Mouse (Mus musculus) olfactory bulb, adult 2 months (tissue): ENCODE measurements at regions not wholly inside any gene's neighbourhood (a gene's known extent, or its start where the extent isn't known, plus 50 kb on each side); places are given as distances from the start of the nearest gene placed in this dataset.

Experiments used
- H3K27ac ChIP-seq: fragments of 200-500 bp; 2 replicates; pipeline ENCODE4 v1.5.1; 2012; ENCODE audit warnings: low read depth, low read length; ENCODE audit not compliant: insufficient read depth
- H3K4me1 ChIP-seq: fragments of 200-500 bp; 2 replicates; pipeline ENCODE4 v1.6.1; 2012; ENCODE audit warnings: low read length; ENCODE audit not compliant: control insufficient read depth, insufficient read depth
- H3K4me3 ChIP-seq: fragments of 200-500 bp; 2 replicates; pipeline ENCODE4 v1.5.1; 2012; ENCODE audit warnings: mild to moderate bottlenecking, low read depth, low read length, moderate library complexity; ENCODE audit not compliant: insufficient read depth
- CTCF ChIP-seq: fragments of 200-500 bp; IDR thresholded peaks from 2 replicates; pipeline ENCODE4 v1.5.1; 2012; ENCODE audit warnings: low read depth, mild to moderate bottlenecking, low read length, moderate library complexity; ENCODE audit not compliant: insufficient read depth
- POLR2A ChIP-seq: fragments of 200-500 bp; IDR thresholded peaks from 2 replicates; pipeline ENCODE4 v1.6.1; 2012; ENCODE audit warnings: mild to moderate bottlenecking, low read depth, low read length, moderate library complexity; ENCODE audit not compliant: insufficient read depth
- WGBS: fragments of 180-500 bp; shearing (Covaris S2); methylation state at CpG from one replicate; pipeline ENCODE4 v1.1.7; 2018; 5-methylcytosine and 5-hydroxymethylcytosine counted together

DNA sequence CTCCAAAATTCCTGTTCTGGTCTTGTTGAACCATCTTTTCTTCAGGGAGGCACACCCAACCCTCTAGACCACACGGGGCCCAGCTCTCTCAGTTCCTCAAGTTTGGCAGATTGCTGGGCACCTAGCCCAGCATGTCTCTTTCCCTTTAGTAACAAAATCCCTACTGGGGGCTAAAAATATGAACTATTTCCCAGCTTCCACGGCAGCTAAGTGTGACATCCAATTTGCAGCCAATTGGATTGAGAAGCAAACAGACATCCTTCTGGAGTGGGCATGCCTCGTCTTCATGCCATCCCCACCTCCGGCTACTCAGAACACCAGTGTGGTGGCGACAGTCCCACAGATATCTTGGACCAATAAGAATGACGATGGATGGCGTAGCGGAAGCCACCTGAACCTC, 240.1 kb downstream of the Mroh4 start:
- 89% methylated on average over 8 of the region's 8 CpGs for WGBS
- no peak overlapping the region for H3K4me3 ChIP-seq
- TF ChIP-seq CTCF (no peak), POLR2A (no peak)
- H3K27ac ChIP-seq = no peak overlapping the region
- H3K4me1 ChIP-seq = 0 out of 2 replicates have a peak, but pooled peaks cover 2% of the 10 kb centered on the region

DNA sequence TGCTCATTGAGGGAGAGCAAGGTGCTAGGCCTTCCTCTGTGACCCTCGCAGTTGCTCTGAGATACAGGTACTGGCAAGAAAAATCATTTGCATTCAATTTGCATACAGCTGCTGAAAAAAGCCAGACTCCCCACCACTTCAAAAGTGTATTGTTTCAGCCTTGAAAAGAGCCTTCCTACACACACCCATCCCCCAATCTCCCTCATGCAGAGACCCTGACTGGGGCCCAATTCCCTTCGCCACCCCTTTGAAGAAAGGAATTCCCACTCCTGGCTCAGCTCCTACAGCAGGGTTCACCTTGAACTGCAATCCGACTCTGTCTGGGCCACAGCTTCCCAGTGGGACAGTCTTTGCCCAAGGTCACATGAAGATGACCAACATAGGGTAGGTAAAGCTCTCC, 248.6 kb downstream of the Mroh4 start:
- Histone ChIP-seq H3K4me3 (no peak overlapping the region), H3K4me1 (0 out of 2 replicates have a peak, but pooled peaks cover 2% of the 10 kb centered on the region), H3K27ac (no peak overlapping the region)
- no peak for TF ChIP-seq CTCF
- TF ChIP-seq POLR2A = no peak
- 67% methylated on average over 3 of the region's 3 CpGs for WGBS

DNA sequence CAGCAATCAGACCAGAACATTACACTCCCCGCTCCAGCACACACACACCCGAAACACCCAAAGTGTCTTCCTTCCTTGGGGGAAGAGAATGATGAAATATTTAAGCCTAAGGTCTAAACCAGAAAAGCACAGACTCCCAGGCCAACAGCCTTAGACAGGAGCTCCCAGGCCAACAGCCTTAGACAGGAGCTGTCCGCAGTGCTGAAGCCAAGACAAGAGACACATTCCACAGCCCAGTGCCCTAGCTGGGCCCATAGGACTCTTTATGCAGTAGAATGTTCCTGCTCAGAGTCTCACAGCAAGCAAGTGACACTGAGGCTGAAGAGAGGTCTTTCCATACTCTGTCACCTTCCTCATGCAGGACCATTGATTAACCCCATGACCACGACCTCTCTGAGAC, 253.6 kb downstream of the Mroh4 start:
- H3K4me3 ChIP-seq = no peak overlapping the region
- H3K27ac ChIP-seq = no peak overlapping the region
- WGBS = 86% methylated on average over 4 of the region's 4 CpGs
- TF ChIP-seq CTCF (no peak), POLR2A (no peak)
- H3K4me1 ChIP-seq = peaks cover 3% of the 10 kb centered on the region; the same call in 1 of the 2 replicates

DNA sequence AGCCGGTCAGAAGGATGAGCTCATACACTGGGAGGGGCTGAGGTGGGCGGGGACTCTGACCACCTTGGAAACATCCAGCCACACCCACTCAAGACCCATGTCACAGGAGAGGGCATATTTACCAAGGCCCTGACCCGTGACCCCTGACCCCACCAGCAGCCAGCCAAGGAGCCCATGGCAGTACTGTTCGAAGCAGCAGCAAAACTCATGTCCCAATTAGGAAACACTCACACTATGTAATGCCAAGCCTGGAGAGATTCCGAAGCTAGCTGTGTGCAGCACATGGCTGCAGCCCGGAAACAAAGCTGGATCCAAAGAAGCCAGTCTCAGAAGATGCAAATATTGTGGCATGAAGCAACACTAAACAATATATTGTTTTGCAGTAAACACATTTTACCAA, 256.8 kb downstream of the Mroh4 start:
- no peak overlapping the region for H3K4me3 ChIP-seq
- no peak for TF ChIP-seq POLR2A
- TF ChIP-seq CTCF = no peak
- no peak overlapping the region for H3K27ac ChIP-seq
- WGBS = 79% methylated on average over 6 of the region's 6 CpGs
- H3K4me1 ChIP-seq = peaks cover 3% of the 10 kb centered on the region; the same call in 1 of the 2 replicates

DNA sequence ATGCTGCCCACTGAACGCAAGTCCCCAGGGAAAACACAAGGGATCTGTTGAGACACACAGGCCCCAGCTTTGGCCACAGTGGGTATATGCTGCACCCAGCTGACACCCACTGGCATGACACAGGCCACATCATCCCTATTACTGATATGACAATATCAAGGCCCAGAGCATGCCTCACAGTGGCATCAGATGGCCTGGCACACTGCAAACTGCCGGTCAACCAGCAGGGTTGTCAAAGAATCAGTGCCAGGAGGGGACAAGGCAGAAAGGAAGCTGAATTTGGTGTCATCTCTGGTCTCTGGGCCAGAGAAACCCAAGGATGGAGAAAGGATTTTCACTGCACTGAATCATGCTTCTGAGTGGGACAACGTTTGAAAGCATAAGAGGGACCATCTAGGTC, 266.7 kb downstream of the Mroh4 start:
- Histone ChIP-seq H3K27ac (no peak overlapping the region), H3K4me1 (no peaks in the 10 kb centered on the region), H3K4me3 (no peak overlapping the region)
- TF ChIP-seq CTCF (no peak), POLR2A (no peak)
- 74% methylated on average over 3 of the region's 3 CpGs for WGBS

DNA sequence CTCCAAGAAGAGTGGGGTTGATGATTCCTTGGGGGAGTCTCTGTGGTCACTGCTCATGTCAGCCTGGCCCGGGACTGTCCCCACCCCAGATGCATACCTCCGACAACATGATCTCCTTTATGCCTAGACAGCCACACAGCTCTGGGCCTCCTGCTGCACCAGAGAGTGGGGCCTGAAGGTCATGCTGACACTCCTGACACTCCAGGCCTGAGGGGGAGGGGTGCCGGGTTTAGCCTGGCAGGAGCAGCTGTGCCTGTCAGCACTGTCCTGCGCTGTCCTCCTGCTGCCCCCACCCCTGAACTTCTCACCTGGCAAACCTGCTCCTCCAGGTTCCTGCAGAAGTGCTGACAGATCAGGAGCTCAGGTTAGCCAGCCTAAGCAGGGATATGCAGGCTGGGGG, 288.2 kb downstream of the Mroh4 start:
- WGBS = 81% methylated on average over 4 of the region's 4 CpGs
- H3K4me3 ChIP-seq = no peak overlapping the region
- H3K4me1 ChIP-seq = peaks cover 4% of the 10 kb centered on the region
- TF ChIP-seq CTCF (no peak), POLR2A (no peak)
- no peak overlapping the region for H3K27ac ChIP-seq

DNA sequence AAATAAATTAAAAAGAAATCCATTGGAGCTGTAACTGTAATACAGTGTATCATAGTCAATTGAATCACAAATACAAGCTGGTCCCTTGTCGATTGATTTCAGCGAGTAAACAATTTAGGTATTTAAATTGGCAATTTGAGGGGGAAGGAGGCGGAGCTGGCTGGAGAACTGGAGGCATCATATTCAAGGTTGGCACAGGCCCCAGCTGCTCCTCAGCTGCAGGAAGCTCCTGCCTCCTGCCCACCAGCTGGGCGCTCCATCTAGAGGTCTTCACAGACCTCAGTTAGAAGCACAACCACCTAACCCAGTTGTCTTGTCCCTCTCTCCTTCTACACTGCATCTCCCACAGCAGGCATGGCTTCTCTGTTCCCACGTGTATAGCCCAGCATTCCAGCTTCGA, 292.6 kb downstream of the Mroh4 start:
- Histone ChIP-seq H3K4me3 (no peak overlapping the region), H3K4me1 (peaks cover 6% of the 10 kb centered on the region), H3K27ac (no peak overlapping the region)
- 56% methylated on average over 6 of the region's 6 CpGs for WGBS
- TF ChIP-seq CTCF (no peak), POLR2A (no peak)

DNA sequence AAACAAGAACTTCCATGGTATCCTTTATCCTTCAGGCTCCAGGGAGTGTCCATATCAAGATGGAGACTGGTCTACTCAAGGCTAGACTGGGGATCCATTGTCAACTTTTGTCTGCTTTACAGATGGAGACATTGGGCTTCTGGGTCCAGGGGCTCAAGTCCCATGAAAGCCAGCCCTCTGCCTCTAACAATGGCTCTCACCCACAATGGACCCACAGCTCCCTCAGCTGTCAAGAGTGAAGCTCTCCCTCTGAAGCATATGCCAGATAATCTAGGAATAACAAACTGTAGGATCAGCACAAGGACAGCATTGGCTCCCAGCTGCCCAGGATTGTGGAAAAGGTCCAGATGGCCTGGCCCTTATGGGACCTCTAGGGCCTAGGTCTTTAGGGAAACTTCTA, 302.3 kb downstream of the Mroh4 start:
- TF ChIP-seq CTCF (no peak), POLR2A (no peak)
- H3K4me3 ChIP-seq = no peak overlapping the region
- H3K4me1 ChIP-seq = peaks cover 29% of the 10 kb centered on the region
- H3K27ac ChIP-seq = no peak overlapping the region

DNA sequence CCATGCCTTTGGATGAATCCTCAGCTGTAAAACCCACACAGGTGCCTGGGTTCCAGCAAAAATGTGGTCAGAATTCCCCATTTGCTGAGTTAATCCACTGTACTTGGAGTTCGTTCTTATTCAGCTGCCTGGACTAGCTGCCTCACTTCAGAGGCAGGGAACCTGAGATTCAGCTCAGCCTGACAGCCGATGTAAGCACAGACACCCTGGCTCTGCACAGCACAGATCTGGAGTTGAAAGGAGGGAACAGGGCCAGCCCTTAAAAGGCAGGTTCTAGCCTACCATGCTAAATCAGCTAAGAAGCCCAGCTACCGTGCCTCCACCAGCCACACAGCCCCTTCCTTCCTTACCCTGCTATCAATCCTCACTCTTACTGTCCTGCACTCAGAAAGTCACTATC, 306.0 kb downstream of the Mroh4 start:
- TF ChIP-seq CTCF (no peak), POLR2A (no peak)
- Histone ChIP-seq H3K27ac (0 out of 2 replicates have a peak overlapping the region, but pooled peaks have one; percentile 8), H3K4me3 (no peak overlapping the region), H3K4me1 (peaks cover 53% of the 10 kb centered on the region)
- 53% methylated on average over 3 of the region's 3 CpGs for WGBS

DNA sequence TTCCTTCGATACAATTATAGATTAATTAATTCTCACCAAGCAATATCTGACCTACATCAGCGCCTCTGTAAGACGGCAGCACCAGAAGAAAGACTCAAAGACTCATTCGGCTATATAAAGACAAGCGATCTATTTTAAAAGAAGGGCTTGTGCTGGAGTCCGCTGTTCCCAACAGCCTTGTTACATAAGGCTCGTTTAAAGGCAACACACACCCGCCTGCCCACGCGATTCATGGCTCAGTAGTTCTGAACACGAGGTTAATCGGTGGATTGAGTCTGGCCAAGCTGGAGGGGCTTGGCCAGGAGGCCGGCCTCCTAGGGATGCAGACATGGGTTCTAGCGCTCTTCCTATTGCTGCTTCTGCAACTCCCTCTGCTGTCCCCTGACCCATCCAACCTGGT, 306.9 kb downstream of the Mroh4 start:
- Histone ChIP-seq H3K4me3 (no peak overlapping the region), H3K27ac (peak overlapping the region; percentile 83)
- TF ChIP-seq CTCF = no peak
- TF ChIP-seq POLR2A = no peak

More for the DNA sequence above, 306.9 kb downstream of the Mroh4 start:
- H3K4me1 ChIP-seq = peaks cover 53% of the 10 kb centered on the region
- WGBS = 16% methylated on average over 14 of the region's 14 CpGs
